ENCODE assay signal across 22 mouse cellular contexts in the genomic region with DNA sequence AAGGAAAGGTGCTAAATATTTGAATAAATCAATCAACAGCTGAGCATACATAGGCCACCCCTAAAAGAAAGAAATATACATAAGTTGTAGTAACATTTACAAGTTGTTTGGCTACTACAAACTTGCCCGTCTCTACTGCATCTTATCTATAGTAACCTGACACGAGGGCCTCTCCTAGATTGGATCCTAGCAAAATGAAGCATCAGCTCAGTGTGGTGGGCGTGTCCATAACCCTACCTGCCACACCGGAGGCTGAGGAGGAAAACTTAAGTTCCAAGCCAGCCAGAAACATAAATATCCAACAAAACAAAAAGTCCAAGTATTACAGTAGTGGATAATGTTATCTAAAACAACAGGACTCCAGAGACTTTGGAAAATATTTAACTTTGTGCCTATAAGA. TPM values are rescaled to one million over a fixed set of nuclear protein-coding genes. Genes with fewer than 3 reads are reported as not detected.
A peak's percentile ranks its signal among the peaks of the same experiment; 100 is the strongest.
DNase-seq lines count a peak whose midpoint lies in the region; ATAC-seq and TF ChIP-seq lines count a peak whose summit lies in the region.
"Had no signal": no experiment of that assay in that cellular context is flagged by ENCODE, and none has a peak within 500 bp of the region (broad histone marks: within the 10 kb centered on the region; RNA-seq: fewer than 3 reads in every experiment).

No protein-coding gene starts in this region.

- ATAC-seq in liver, embryonic 12.5 days, result peak; percentile 64; the same call in 1 of the 2 replicates
- ATAC-seq in liver, embryonic 11.5 days (replicated peaks; ENCODE audit: low FRiP score), result no peak
- ATAC-seq in liver, embryonic 14.5 days (ENCODE audit: insufficient read depth), result peak; percentile 64; the same call in 1 of the 2 replicates
- ATAC-seq: forebrain, embryonic 14.5 days; forebrain, embryonic 16.5 days had no signal

- TF ChIP-seq EP300 in liver, embryonic 14.5 days (IDR thresholded peaks at IDR 0.05; ENCODE audit: low read depth), result no peak

- peaks cover 99% of the 10 kb centered on the region for H3K36me3 ChIP-seq in liver, embryonic 12.5 days
- H3K36me3 ChIP-seq in liver, embryonic 11.5 days (ENCODE audit: control insufficient read depth, insufficient read depth, low read length), result peaks cover 42% of the 10 kb centered on the region
- H3K36me3 ChIP-seq in liver, embryonic 14.5 days (replicated peaks; ENCODE audit: control insufficient read depth, insufficient read depth, low read depth), result peaks cover 83% of the 10 kb centered on the region

- no peak for TF ChIP-seq CTCF in liver, embryonic 14.5 days (IDR thresholded peaks at IDR 0.05; ENCODE audit: low read depth)

- no peaks in the 10 kb centered on the region for H3K27me3 ChIP-seq in liver, embryonic 12.5 days (replicated peaks)
- H3K27me3 ChIP-seq in liver, embryonic 11.5 days (replicated peaks; ENCODE audit: control insufficient read depth, insufficient read depth, low read length), result no peaks in the 10 kb centered on the region
- no peaks in the 10 kb centered on the region for H3K27me3 ChIP-seq in liver, embryonic 14.5 days (ENCODE audit: control insufficient read depth, insufficient read depth, low read length)
- H3K27me3 ChIP-seq: embryonic facial prominence, embryonic 13.5 days; embryonic facial prominence, embryonic 15.5 days; forebrain, embryonic 12.5 days had no signal

- DNase-seq in liver, embryonic 11.5 days (ENCODE audit: low spot score), result no peak
- no peak for DNase-seq in liver, embryonic 14.5 days (ENCODE audit: low read depth in 3 of 3, low spot score in 3 of 3)
- no peak for DNase-seq in liver
- DNase-seq in yolk sac, embryonic 10.5 days (ENCODE audit: low spot score), result no peak
- DNase-seq: adrenal gland, adult 2 months; adrenal gland, postnatal 10 days; adrenal gland, postnatal 25 days; cerebellum, adult 11 months; cerebellum, adult 18-20 months; cerebellum, adult 8-10 months; cerebellum, adult 9-11 months; cerebellum, postnatal 14 days; cerebellum, postnatal 36 days; embryo, embryonic 11 days had no signal

- H3K4me2 ChIP-seq in liver, embryonic 12.5 days, result no peak overlapping the region
- no peak overlapping the region for H3K4me2 ChIP-seq in liver, embryonic 11.5 days
- no peak overlapping the region for H3K4me2 ChIP-seq in liver, embryonic 14.5 days (ENCODE audit: low read depth)
- H3K4me2 ChIP-seq: embryonic facial prominence, embryonic 13.5 days; embryonic facial prominence, embryonic 15.5 days; forebrain, embryonic 12.5 days had no signal

- H3K9me3 ChIP-seq in liver, embryonic 12.5 days (replicated peaks), result no peaks in the 10 kb centered on the region
- H3K9me3 ChIP-seq in liver, embryonic 11.5 days (ENCODE audit: control insufficient read depth, low read length), result no peaks in the 10 kb centered on the region
- H3K9me3 ChIP-seq in liver, embryonic 14.5 days (ENCODE audit: control insufficient read depth, low read length), result no peaks in the 10 kb centered on the region
- H3K9me3 ChIP-seq: embryonic facial prominence, embryonic 13.5 days; embryonic facial prominence, embryonic 15.5 days; forebrain, embryonic 10.5 days; forebrain, embryonic 12.5 days had no signal

- H3K4me3 ChIP-seq in liver, embryonic 12.5 days, result no peak overlapping the region
- no peak overlapping the region for H3K4me3 ChIP-seq in liver, embryonic 11.5 days (ENCODE audit: low read depth, low read length)
- no peak overlapping the region for H3K4me3 ChIP-seq in liver, embryonic 14.5 days (ENCODE audit: insufficient read depth in 1 of 2, low read depth in 2 of 2, low read length in 2 of 2)
- H3K4me3 ChIP-seq: embryonic facial prominence, embryonic 13.5 days; embryonic facial prominence, embryonic 15.5 days; erythroblast, embryonic 14.5 days; forebrain, embryonic 10.5 days; forebrain, embryonic 12.5 days had no signal

- H3K27ac ChIP-seq in liver, embryonic 12.5 days, result no peak overlapping the region
- no peak overlapping the region for H3K27ac ChIP-seq in liver, embryonic 11.5 days (ENCODE audit: low read depth, low read length)
- no peak overlapping the region for H3K27ac ChIP-seq in liver, embryonic 14.5 days
- H3K27ac ChIP-seq: embryonic facial prominence, embryonic 13.5 days; embryonic facial prominence, embryonic 15.5 days; forebrain, embryonic 10.5 days; forebrain, embryonic 12.5 days had no signal

- H3K4me1 ChIP-seq in liver, embryonic 12.5 days, result peaks cover 10% of the 10 kb centered on the region
- H3K4me1 ChIP-seq in liver, embryonic 11.5 days (replicated peaks; ENCODE audit: control insufficient read depth, insufficient read depth, low read length), result no peaks in the 10 kb centered on the region
- H3K4me1 ChIP-seq in liver, embryonic 14.5 days (replicated peaks; ENCODE audit: control insufficient read depth in 2 of 2, insufficient read depth in 2 of 2, low read length in 1 of 2), result no peaks in the 10 kb centered on the region
- H3K4me1 ChIP-seq: embryonic facial prominence, embryonic 13.5 days; embryonic facial prominence, embryonic 15.5 days; forebrain, embryonic 10.5 days; forebrain, embryonic 12.5 days had no signal

- 38% methylated on average over 4 of the region's 4 CpGs for WGBS in liver, embryonic 12.5 days (ENCODE audit: insufficient replicate concordance)
- WGBS in liver, embryonic 11.5 days, result 59% methylated on average over 4 of the region's 4 CpGs
- WGBS in liver, embryonic 14.5 days (ENCODE audit: insufficient replicate concordance), result 28% methylated on average over 4 of the region's 4 CpGs

- no peak overlapping the region for H3K9ac ChIP-seq in liver, embryonic 12.5 days
- H3K9ac ChIP-seq in liver, embryonic 11.5 days (ENCODE audit: low read depth, low read length), result no peak overlapping the region
- H3K9ac ChIP-seq in liver, embryonic 14.5 days (replicated peaks), result no peak overlapping the region
- H3K9ac ChIP-seq: embryonic facial prominence, embryonic 13.5 days; embryonic facial prominence, embryonic 15.5 days; forebrain, embryonic 12.5 days had no signal

RNA-seq across cellular contexts. Expression of gene Setd6, which starts 11.9 kb away (rescaled TPM):
- 29.8 and 32.7 TPM in 2 replicates for polyA plus RNA-seq in liver, embryonic 12.5 days (2016; fragmentation: Nextera tagmentation; extraction: Ambion mirVana)
- polyA plus RNA-seq in liver, embryonic 11.5 days (2014; fragmentation: Nextera tagmentation; extraction: Ambion mirVana), result 34.1 and 36.0 TPM in 2 replicates
- polyA plus RNA-seq in liver, embryonic 14.5 days (2012; rRNA removed), result 8.2 and 16.0 TPM in 2 replicates
- polyA plus RNA-seq in liver, embryonic 14.5 days (2014; fragmentation: Nextera tagmentation; extraction: Ambion mirVana), result 15.0 and 17.4 TPM in 2 replicates

RNA-seq across cellular contexts. Expression of gene Ndrg4, which starts 50.8 kb away (rescaled TPM):
- 1.9 and 2.1 TPM in 2 replicates for polyA plus RNA-seq in liver, embryonic 12.5 days (2016; fragmentation: Nextera tagmentation; extraction: Ambion mirVana)
- 3.8 and 4.7 TPM in 2 replicates for polyA plus RNA-seq in liver, embryonic 11.5 days (2014; fragmentation: Nextera tagmentation; extraction: Ambion mirVana)
- polyA plus RNA-seq in liver, embryonic 14.5 days (2012; rRNA removed), result 0.81 and 0.95 TPM in 2 replicates
- polyA plus RNA-seq in liver, embryonic 14.5 days (2014; fragmentation: Nextera tagmentation; extraction: Ambion mirVana), result 0.62 and 1.0 TPM in 2 replicates
